24 mouse cellular contexts compared by ENCODE assay signal in the genomic region with DNA sequence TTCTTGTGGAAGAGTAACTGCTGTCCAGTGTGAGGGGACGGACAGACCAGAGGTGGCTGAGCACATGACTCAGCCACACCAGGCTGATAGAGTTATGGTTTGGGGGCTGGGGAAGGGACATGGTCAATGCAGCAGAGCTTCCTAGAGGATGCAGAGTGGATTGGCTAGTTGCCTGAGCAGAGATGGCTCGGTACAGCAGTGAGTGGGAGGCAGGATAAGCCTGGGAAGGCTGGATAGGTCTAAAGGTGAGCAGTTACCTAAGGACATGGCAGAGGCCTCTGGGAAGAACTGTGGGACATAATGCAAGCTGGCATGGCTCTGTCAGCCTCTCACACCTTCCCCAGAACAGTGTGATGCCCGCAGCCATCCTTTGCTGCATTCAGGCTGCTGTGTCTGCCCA. TPM values are rescaled to one million over a fixed set of nuclear protein-coding genes. Genes with fewer than 3 reads are reported as not detected.
A peak's percentile ranks its signal among the peaks of the same experiment; 100 is the strongest.
DNase-seq lines count a peak whose midpoint lies in the region; ATAC-seq and TF ChIP-seq lines count a peak whose summit lies in the region.
"Had no signal": no experiment of that assay in that cellular context is flagged by ENCODE, and none has a peak within 500 bp of the region (broad histone marks: within the 10 kb centered on the region; RNA-seq: fewer than 3 reads in every experiment).

No protein-coding gene starts in this region.

- no peak for TF ChIP-seq EP300 in heart, adult 2 months (IDR thresholded peaks at IDR 0.05; ENCODE audit: insufficient read depth, low read depth, low read length)

- H3K36me3 ChIP-seq in heart, adult 2 months (ENCODE audit: control insufficient read depth, insufficient read depth, low read length), result peaks cover 41% of the 10 kb centered on the region
- peaks cover 86% of the 10 kb centered on the region for H3K36me3 ChIP-seq in kidney, embryonic 16.5 days (ENCODE audit: insufficient read depth, low read length)

- intact Hi-C loops in heart, adult 2 months (cut with DNase I), result no loop called here

- H3K27ac ChIP-seq in heart, adult 2 months, result peak overlapping the region; percentile 83; the same call in 1 of the 2 replicates
- 0 out of 2 replicates have a peak overlapping the region, but pooled peaks have one; percentile 54 for H3K27ac ChIP-seq in kidney, embryonic 16.5 days (ENCODE audit: low read length)
- H3K27ac ChIP-seq: forebrain, embryonic 15.5 days; hindbrain, embryonic 15.5 days; limb, embryonic 13.5 days; liver, embryonic 12.5 days; midbrain, embryonic 12.5 days; neural tube, embryonic 12.5 days; stomach, postnatal 0 days had no signal

- peak; percentile 45 to 59 for DNase-seq in cerebellum, postnatal 25 days
- no peak for DNase-seq in cerebellum, adult 11 months
- DNase-seq in heart, adult 2 months, result no peak
- DNase-seq in heart, adult 9 months (ENCODE audit: low spot score in 2 of 2), result no peak
- no peak for DNase-seq in kidney, adult 18-20 months
- peak; percentile 50 for DNase-seq in brain, adult 2 months (ENCODE audit: low read depth, low spot score)
- DNase-seq in thymus, postnatal 0 days (ENCODE audit: low spot score), result no peak
- DNase-seq: adrenal gland, postnatal 25 days; gastrocnemius, postnatal 36 days; heart, postnatal 14 days; kidney, postnatal 10 days; layer of hippocampus, postnatal 36 days; lung, adult 18-20 months; lung, postnatal 10 days; right cerebral cortex, postnatal 14 days had no signal

- TF ChIP-seq POLR2A in heart, adult 2 months (IDR thresholded peaks at IDR 0.05; ENCODE audit: insufficient read depth, low read depth, low read length), result no peak

- H3K4me2 ChIP-seq in kidney, embryonic 16.5 days (replicated peaks; ENCODE audit: low read depth, low read length), result no peak overlapping the region
- H3K4me2 ChIP-seq: forebrain, embryonic 15.5 days; heart, embryonic 11.5 days; hindbrain, embryonic 15.5 days; limb, embryonic 13.5 days; liver, embryonic 12.5 days; midbrain, embryonic 12.5 days; neural tube, embryonic 12.5 days had no signal

- no peak overlapping the region; the same call in 1 of the 2 replicates for H3K9ac ChIP-seq in heart, adult 2 months (ENCODE audit: low read depth, low read length)
- no peak overlapping the region for H3K9ac ChIP-seq in kidney, embryonic 16.5 days (replicated peaks; ENCODE audit: low read length)
- H3K9ac ChIP-seq: forebrain, embryonic 15.5 days; hindbrain, embryonic 15.5 days; limb, embryonic 13.5 days; liver, embryonic 12.5 days; midbrain, embryonic 12.5 days; neural tube, embryonic 12.5 days had no signal

- no peak overlapping the region for H3K4me3 ChIP-seq in heart, adult 2 months
- H3K4me3 ChIP-seq in kidney, embryonic 16.5 days (ENCODE audit: low read length), result no peak overlapping the region
- H3K4me3 ChIP-seq: forebrain, embryonic 15.5 days; hindbrain, embryonic 15.5 days; limb, embryonic 13.5 days; liver, embryonic 12.5 days; midbrain, embryonic 12.5 days; neural tube, embryonic 12.5 days had no signal

- no peaks in the 10 kb centered on the region for H3K9me3 ChIP-seq in kidney, embryonic 16.5 days (ENCODE audit: low read length)
- H3K9me3 ChIP-seq: forebrain, embryonic 15.5 days; hindbrain, embryonic 15.5 days; limb, embryonic 13.5 days; liver, embryonic 12.5 days; midbrain, embryonic 12.5 days; neural tube, embryonic 12.5 days had no signal

- H3K27me3 ChIP-seq in heart, adult 2 months (ENCODE audit: control insufficient read depth, insufficient read depth, low read length), result no peaks in the 10 kb centered on the region
- no peaks in the 10 kb centered on the region for H3K27me3 ChIP-seq in kidney, embryonic 16.5 days (ENCODE audit: insufficient read depth, low read length)
- H3K27me3 ChIP-seq: forebrain, embryonic 15.5 days; hindbrain, embryonic 15.5 days; limb, embryonic 13.5 days; liver, embryonic 12.5 days; midbrain, embryonic 12.5 days; neural tube, embryonic 12.5 days had no signal

- ATAC-seq in kidney, embryonic 16.5 days (ENCODE audit: low FRiP score, low TSS enrichment), result no peak
- ATAC-seq: forebrain, embryonic 15.5 days; liver, embryonic 12.5 days had no signal

- TF ChIP-seq CTCF in heart, adult 2 months (IDR thresholded peaks at IDR 0.05), result no peak

- peaks cover 27% of the 10 kb centered on the region for H3K4me1 ChIP-seq in heart, adult 2 months (ENCODE audit: control insufficient read depth, insufficient read depth, low read length)
- peaks cover 14% of the 10 kb centered on the region for H3K4me1 ChIP-seq in kidney, embryonic 16.5 days (ENCODE audit: insufficient read depth, low read length)
- H3K4me1 ChIP-seq: hindbrain, embryonic 15.5 days; limb, embryonic 13.5 days; liver, embryonic 12.5 days had no signal

- H3K79me2 ChIP-seq in heart, adult 2 months (replicated peaks; ENCODE audit: control insufficient read depth, insufficient read depth, low read length), result peaks cover 2% of the 10 kb centered on the region; the same call in 1 of the 2 replicates

- WGBS in heart, adult 2 months, result 50% methylated on average over 3 of the region's 3 CpGs
- WGBS in kidney, embryonic 16.5 days, result 60% methylated on average over 3 of the region's 3 CpGs

RNA-seq across cellular contexts. Expression of a gene that starts 21.7 kb away (rescaled TPM):
- total RNA-seq in heart, adult 2 months (2021), result 100 to 1,000 TPM; 118 to 129 TPM
- 119 and 122 TPM in 2 replicates for polyA plus RNA-seq in heart, adult 2 months (2012; rRNA removed)
- polyA plus RNA-seq in kidney, embryonic 16.5 days (2015; fragmentation: Nextera tagmentation; extraction: Ambion mirVana), result 16.9 and 20.2 TPM in 2 replicates
- polyA plus RNA-seq in thymus, postnatal 0 days (2015; fragmentation: Nextera tagmentation; extraction: Ambion mirVana), result 32.0 and 32.2 TPM in 2 replicates

Comparison
In these comparisons a context has a peak if more than half of its experiments do, and no peak if none do; other contexts are left out.
1. DNase-seq: peak in cerebellum, postnatal 25 days (2 of 2) and brain, adult 2 months (single experiment); none in cerebellum, adult 11 months (single experiment), heart, adult 2 months (0 of 2), heart, adult 9 months (0 of 2), kidney, adult 18-20 months (single experiment) and thymus, postnatal 0 days (single experiment).